Mouse (Mus musculus): Measurements from ENCODE around the gene Ahcyl1.
A peak's percentile ranks its signal among the peaks of the same experiment; 100 is the strongest.

Ahcyl1 gene

GRCm38 (mm10) chr3:107703675-107704370, 7.5 kb upstream of the Ahcyl1 start:
- DNase-seq (ENCODE audit: low spot score): no peak

- no peak for DNase-seq (ENCODE audit: low spot score)
Observed at GRCm38 (mm10) chr3:107701767-107702394, 5.5 kb upstream of the Ahcyl1 start.

- DNase-seq (ENCODE audit: low spot score): no peak
Observed at GRCm38 (mm10) chr3:107700625-107701024, 4.3 kb upstream of the Ahcyl1 start.

- no peak for DNase-seq (ENCODE audit: low spot score)
Observed at GRCm38 (mm10) chr3:107696910-107697309, 550 bp upstream of the Ahcyl1 start.

GRCm38 (mm10) chr3:107695219-107695947, 977 bp downstream of the Ahcyl1 start:
- no peak for DNase-seq (ENCODE audit: low spot score)

- no peak for DNase-seq (ENCODE audit: low spot score)
Observed at GRCm38 (mm10) chr3:107694256-107694900, 2.0 kb downstream of the Ahcyl1 start.

GRCm38 (mm10) chr3:107690366-107690765, 6.0 kb downstream of the Ahcyl1 start:
- no peak for DNase-seq (ENCODE audit: low spot score)

GRCm38 (mm10) chr3:107689245-107689644, 7.1 kb downstream of the Ahcyl1 start:
- no peak for DNase-seq (ENCODE audit: low spot score)

- DNase-seq (ENCODE audit: low spot score): no peak
Observed at GRCm38 (mm10) chr3:107688236-107688635, 8.1 kb downstream of the Ahcyl1 start.

- no peak for DNase-seq (ENCODE audit: low spot score)
Observed at GRCm38 (mm10) chr3:107686276-107686977, 9.9 kb downstream of the Ahcyl1 start.

- DNase-seq (ENCODE audit: low spot score): no peak
Observed at GRCm38 (mm10) chr3:107685652-107686051, 10.7 kb downstream of the Ahcyl1 start.

- no peak for DNase-seq (ENCODE audit: low spot score)
Observed at GRCm38 (mm10) chr3:107683587-107683986, 12.8 kb downstream of the Ahcyl1 start.

- peak; percentile 42 for DNase-seq (ENCODE audit: low spot score)
Observed at GRCm38 (mm10) chr3:107680790-107681576, 15.4 kb downstream of the Ahcyl1 start.

GRCm38 (mm10) chr3:107671509-107671908, 24.9 kb downstream of the Ahcyl1 start:
- no peak for DNase-seq (ENCODE audit: low spot score)

- DNase-seq (ENCODE audit: low spot score): no peak
Observed at GRCm38 (mm10) chr3:107670500-107670899, 25.9 kb downstream of the Ahcyl1 start.

- DNase-seq (ENCODE audit: low spot score): no peak
Observed at GRCm38 (mm10) chr3:107668786-107669185, 27.6 kb downstream of the Ahcyl1 start.

GRCm38 (mm10) chr3:107667426-107667825, 28.9 kb downstream of the Ahcyl1 start:
- DNase-seq (ENCODE audit: low spot score): no peak

GRCm38 (mm10) chr3:107664641-107665040, 31.7 kb downstream of the Ahcyl1 start:
- no peak for DNase-seq (ENCODE audit: low spot score)

GRCm38 (mm10) chr3:107659000-107659399, 37.4 kb downstream of the Ahcyl1 start:
- no peak for DNase-seq (ENCODE audit: low spot score)

- DNase-seq (ENCODE audit: low spot score): no peak
Observed at GRCm38 (mm10) chr3:107656888-107657287, 39.5 kb downstream of the Ahcyl1 start.

GRCm38 (mm10) chr3:107656151-107656550, 40.2 kb downstream of the Ahcyl1 start:
- no peak for DNase-seq (ENCODE audit: low spot score)

All from left cerebral cortex, adult 11 months (tissue).